Mouse (Mus musculus) G1E (cell line): ENCODE measurements around the gene Wdr38.

ENCODE experiments used
- CTCF ChIP-seq: IDR thresholded peaks from 2 replicates; pipeline ENCODE4 v1.5.1; 2012; ENCODE audit warnings: low read depth, low read length, inconsistent platforms, mixed read lengths
- GATA1 ChIP-seq: IDR thresholded peaks from 2 replicates; pipeline ENCODE4 v1.6.1; 2012; ENCODE audit warnings: borderline replicate concordance, low read length, inconsistent platforms, mixed read lengths
- GATA2 ChIP-seq: IDR thresholded peaks from 2 replicates; pipeline ENCODE4 v1.6.1; 2012; ENCODE audit warnings: low read depth, low read length, inconsistent platforms, borderline replicate concordance
- TAL1 ChIP-seq: conservative IDR thresholded peaks from 2 replicates; pipeline ENCODE4 v1.6.1; 2012; ENCODE audit warnings: low read depth, low read length, inconsistent platforms, mixed read lengths

DNA sequence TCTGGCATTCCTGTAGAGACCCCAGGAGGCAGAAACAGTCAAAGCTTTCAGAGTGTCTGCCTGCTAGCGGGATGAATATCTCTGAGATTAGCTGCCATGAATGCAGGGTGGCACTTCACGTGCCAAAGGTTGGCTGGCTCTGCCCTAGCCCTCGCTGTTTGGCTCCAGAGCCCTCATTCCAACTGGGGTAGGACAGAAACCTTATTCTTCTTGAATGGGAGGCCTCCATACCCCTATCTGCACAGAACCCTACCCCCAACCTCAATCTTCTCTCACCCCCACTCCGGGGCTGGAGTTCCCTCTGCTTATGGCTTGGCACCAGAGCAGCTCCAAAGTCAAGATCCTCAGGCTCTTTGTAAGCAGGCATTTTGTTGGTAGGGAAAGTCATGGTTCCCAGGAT, 19.4 kb upstream of the Wdr38 start:
- TF ChIP-seq CTCF: no peak
- TF ChIP-seq GATA1: no peak
- no peak for TF ChIP-seq TAL1
- TF ChIP-seq GATA2: no peak
